Mouse (Mus musculus): ENCODE measurements around the gene Ccdc115. TPM values are rescaled to one million over a fixed set of nuclear protein-coding genes. Genes with fewer than 3 reads are reported as not detected.

The Ccdc115 gene
- total RNA-seq, 1 experiment: 26.6 TPM

- in situ Hi-C loops (cut with MboI; ENCODE audit: low sequenced_read_pairs in 2 of 2, unreplicated experiment in 2 of 2): no loop called here
- no peaks in the 10 kb centered on the region; the same call in 1 of the 2 replicates for H3K36me3 ChIP-seq (ENCODE audit: control insufficient read depth, insufficient read depth, low read length, poor library complexity, severe bottlenecking)
- DNase-seq (ENCODE audit: low read depth, low spot score): no peak
- H3K4me3 ChIP-seq (ENCODE audit: insufficient read depth in 1 of 2, low read depth in 1 of 2, low read length in 2 of 2, poor library complexity in 1 of 2, severe bottlenecking in 1 of 2): no peak overlapping the region
- H3K9ac ChIP-seq (ENCODE audit: insufficient read depth, low read depth, low read length, poor library complexity, severe bottlenecking): no peak overlapping the region
- no peak overlapping the region for H3K27ac ChIP-seq (ENCODE audit: insufficient read depth, low read depth, low read length, poor library complexity, severe bottlenecking)
- H3K9me3 ChIP-seq (ENCODE audit: control insufficient read depth, insufficient read depth, low read depth, low read length): peaks cover 3% of the 10 kb centered on the region; the same call in 1 of the 2 replicates
- 0 out of 4 replicates have a peak, but pooled peaks cover 0 to 3% of the 10 kb centered on the region in 2 experiments for H3K4me1 ChIP-seq (ENCODE audit: control insufficient read depth in 2 of 2, insufficient read depth in 2 of 2, low read length in 2 of 2, poor library complexity in 1 of 2)
- no peak for TF ChIP-seq MAFK (IDR thresholded peaks at IDR 0.05; ENCODE audit: insufficient read depth, low read depth, low read length)
- no peak for TF ChIP-seq ZC3H11A (IDR thresholded peaks at IDR 0.05; ENCODE audit: borderline replicate concordance, low read depth, low read length)
- TF ChIP-seq CHD2 (IDR thresholded peaks at IDR 0.05; ENCODE audit: low read depth, low read length): no peak
- TF ChIP-seq ZNF384 (IDR thresholded peaks at IDR 0.05; ENCODE audit: low read depth, low read length): no peak
- no peak for TF ChIP-seq HCFC1 (IDR thresholded peaks at IDR 0.05; ENCODE audit: borderline replicate concordance, insufficient read depth, low read length)
Measured at GRCm38 (mm10) chr1:34428466-34428865, 11.0 kb downstream of the Ccdc115 start.

- Histone ChIP-seq H3K9ac (ENCODE audit: insufficient read depth, low read depth, low read length, poor library complexity, severe bottlenecking) (no peak overlapping the region), H3K27ac (ENCODE audit: insufficient read depth, low read depth, low read length, poor library complexity, severe bottlenecking) (no peak overlapping the region), H3K36me3 (ENCODE audit: control insufficient read depth, insufficient read depth, low read length, poor library complexity, severe bottlenecking) (no peaks in the 10 kb centered on the region), H3K4me1 (ENCODE audit: control insufficient read depth in 2 of 2, insufficient read depth in 2 of 2, low read length in 2 of 2, poor library complexity in 1 of 2) (peaks cover 0 to 7% of the 10 kb centered on the region in 2 experiments; a peak in 2 of 4 replicates), H3K9me3 (ENCODE audit: control insufficient read depth, insufficient read depth, low read depth, low read length) (peaks cover 2% of the 10 kb centered on the region; the same call in 1 of the 2 replicates), H3K4me3 (ENCODE audit: insufficient read depth in 1 of 2, low read depth in 1 of 2, low read length in 2 of 2, poor library complexity in 1 of 2, severe bottlenecking in 1 of 2) (no peak overlapping the region)
- no peak for DNase-seq (ENCODE audit: low read depth, low spot score)
- TF ChIP-seq MAFK (IDR thresholded peaks at IDR 0.05; ENCODE audit: insufficient read depth, low read depth, low read length): no peak
- TF ChIP-seq ZC3H11A (IDR thresholded peaks at IDR 0.05; ENCODE audit: borderline replicate concordance, low read depth, low read length): no peak
- no peak for TF ChIP-seq HCFC1 (IDR thresholded peaks at IDR 0.05; ENCODE audit: borderline replicate concordance, insufficient read depth, low read length)
- in situ Hi-C loops (cut with MboI; ENCODE audit: low sequenced_read_pairs in 2 of 2, unreplicated experiment in 2 of 2): no loop called here
Measured at GRCm38 (mm10) chr1:34399182-34399953, 40.1 kb downstream of the Ccdc115 start.

GRCm38 (mm10) chr1:34396321-34396720, 43.2 kb downstream of the Ccdc115 start:
- 0 out of 2 replicates have a peak, but pooled peaks cover 2% of the 10 kb centered on the region for H3K9me3 ChIP-seq (ENCODE audit: control insufficient read depth, insufficient read depth, low read depth, low read length)
- in situ Hi-C loops (cut with MboI; ENCODE audit: low sequenced_read_pairs in 2 of 2, unreplicated experiment in 2 of 2): no loop called here
- no peak overlapping the region for H3K4me3 ChIP-seq (ENCODE audit: insufficient read depth in 1 of 2, low read depth in 1 of 2, low read length in 2 of 2, poor library complexity in 1 of 2, severe bottlenecking in 1 of 2)
- no peak overlapping the region for H3K27ac ChIP-seq (ENCODE audit: insufficient read depth, low read depth, low read length, poor library complexity, severe bottlenecking)
- TF ChIP-seq MAFK (IDR thresholded peaks at IDR 0.05; ENCODE audit: insufficient read depth, low read depth, low read length) (no peak), HCFC1 (IDR thresholded peaks at IDR 0.05; ENCODE audit: borderline replicate concordance, insufficient read depth, low read length) (no peak), ZNF384 (IDR thresholded peaks at IDR 0.05; ENCODE audit: low read depth, low read length) (no peak), CHD2 (IDR thresholded peaks at IDR 0.05; ENCODE audit: low read depth, low read length) (no peak), ZC3H11A (IDR thresholded peaks at IDR 0.05; ENCODE audit: borderline replicate concordance, low read depth, low read length) (no peak)
- H3K4me1 ChIP-seq (ENCODE audit: control insufficient read depth in 2 of 2, insufficient read depth in 2 of 2, low read length in 2 of 2, poor library complexity in 1 of 2): peaks cover 0 to 7% of the 10 kb centered on the region in 2 experiments; a peak in 2 of 4 replicates
- no peak for DNase-seq (ENCODE audit: low read depth, low spot score)
- H3K9ac ChIP-seq (ENCODE audit: insufficient read depth, low read depth, low read length, poor library complexity, severe bottlenecking): no peak overlapping the region
- H3K36me3 ChIP-seq (ENCODE audit: control insufficient read depth, insufficient read depth, low read length, poor library complexity, severe bottlenecking): no peaks in the 10 kb centered on the region

DNA sequence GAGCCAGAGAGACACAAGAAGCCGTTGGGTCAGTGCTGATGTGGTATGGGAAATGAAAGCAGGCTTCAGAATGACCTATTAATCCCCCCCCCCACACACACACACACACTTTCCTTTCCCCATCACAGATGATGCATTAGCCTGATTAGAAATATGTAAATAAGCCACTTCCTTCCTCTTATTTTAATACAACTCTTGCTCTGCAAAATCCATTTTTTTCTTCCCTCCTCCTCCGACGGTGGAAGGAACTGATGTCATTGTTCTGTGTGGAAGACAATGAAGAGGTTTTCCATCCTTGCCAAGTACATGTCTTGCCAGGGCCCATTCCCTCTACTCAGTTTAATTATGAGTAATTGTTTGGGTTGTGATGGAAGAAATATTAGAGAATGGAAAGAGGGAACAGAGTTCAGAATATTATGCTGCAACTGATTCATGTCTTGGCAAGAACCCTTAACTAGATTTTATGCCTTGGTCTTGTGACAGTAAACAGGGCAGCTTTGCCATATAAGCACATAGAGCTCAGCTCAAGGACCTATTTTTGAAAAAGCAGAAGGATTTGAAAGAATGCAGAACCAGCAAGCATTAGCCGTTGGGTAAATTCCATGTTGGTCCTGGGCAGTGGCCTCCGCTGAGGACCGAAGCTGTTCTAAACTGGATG, 50.1 kb downstream of the Ccdc115 start:
- Histone ChIP-seq H3K4me3 (ENCODE audit: insufficient read depth in 1 of 2, low read depth in 1 of 2, low read length in 2 of 2, poor library complexity in 1 of 2, severe bottlenecking in 1 of 2) (no peak overlapping the region), H3K9me3 (ENCODE audit: control insufficient read depth, insufficient read depth, low read depth, low read length) (no peaks in the 10 kb centered on the region), H3K27ac (ENCODE audit: insufficient read depth, low read depth, low read length, poor library complexity, severe bottlenecking) (no peak overlapping the region), H3K9ac (ENCODE audit: insufficient read depth, low read depth, low read length, poor library complexity, severe bottlenecking) (no peak overlapping the region), H3K4me1 (ENCODE audit: control insufficient read depth in 2 of 2, insufficient read depth in 2 of 2, low read length in 2 of 2, poor library complexity in 1 of 2) (no peaks in the 10 kb centered on the region; a peak in 1 of 4 replicates), H3K36me3 (ENCODE audit: control insufficient read depth, insufficient read depth, low read length, poor library complexity, severe bottlenecking) (no peaks in the 10 kb centered on the region)
- in situ Hi-C loops (cut with MboI; ENCODE audit: low sequenced_read_pairs in 2 of 2, unreplicated experiment in 2 of 2): no loop called here
- DNase-seq (ENCODE audit: low read depth, low spot score): no peak
- no peak for TF ChIP-seq ZC3H11A (IDR thresholded peaks at IDR 0.05; ENCODE audit: borderline replicate concordance, low read depth, low read length)
- no peak for TF ChIP-seq MAFK (IDR thresholded peaks at IDR 0.05; ENCODE audit: insufficient read depth, low read depth, low read length)
- no peak for TF ChIP-seq ZNF384 (IDR thresholded peaks at IDR 0.05; ENCODE audit: low read depth, low read length)
- TF ChIP-seq HCFC1 (IDR thresholded peaks at IDR 0.05; ENCODE audit: borderline replicate concordance, insufficient read depth, low read length): no peak
- TF ChIP-seq CHD2 (IDR thresholded peaks at IDR 0.05; ENCODE audit: low read depth, low read length): no peak

Measured in ES-E14 (cell line).